Mouse (Mus musculus) bone marrow macrophage, adult 2 months (primary cell): ENCODE measurements around the gene Ppp1r10. TPM values are rescaled to one million over a fixed set of nuclear protein-coding genes. Genes with fewer than 3 reads are reported as not detected.

Experiments used
- H3K27ac ChIP-seq: 2 replicates; pipeline ENCODE4 v1.5.1; 2012; ENCODE audit warnings: low read depth, low read length; ENCODE audit not compliant: insufficient read depth
- H3K4me1 ChIP-seq: 2 replicates; pipeline ENCODE4 v1.6.1; 2012; ENCODE audit warnings: low read length; ENCODE audit not compliant: control insufficient read depth, insufficient read depth
- H3K4me3 ChIP-seq: 2 replicates; pipeline ENCODE4 v1.5.1; 2012; ENCODE audit warnings: mild to moderate bottlenecking, low read length, moderate library complexity; ENCODE audit not compliant: insufficient read depth
- CTCF ChIP-seq: IDR thresholded peaks from 2 replicates; pipeline ENCODE4 v1.5.1; 2012; ENCODE audit warnings: low read depth, mild to moderate bottlenecking, low read length, moderate library complexity
- POLR2A ChIP-seq: IDR thresholded peaks from 2 replicates; pipeline ENCODE4 v1.6.1; 2012; ENCODE audit warnings: mild to moderate bottlenecking, low read depth, low read length, borderline replicate concordance
- polyA plus RNA-seq: library from polyadenylated mRNA; stranded (reverse); fragments of >200 nt; gene quantifications from 2 replicates; pipeline ENCODE4 v1.2.4, GENCODE M21; 2012; ENCODE audit not compliant: missing spikeins, insufficient read depth, insufficient read length

The Ppp1r10 gene
- polyA plus RNA-seq, 1 experiment = 46.0 TPM

GRCm38 (mm10) chr17:35981776-35982175 lies 65.5 kb downstream of the Ppp1r10 start:
- H3K4me1 ChIP-seq = peaks cover 4% of the 10 kb centered on the region
- no peak for TF ChIP-seq CTCF
- TF ChIP-seq POLR2A = no peak
- no peak overlapping the region for H3K4me3 ChIP-seq
- H3K27ac ChIP-seq = no peak overlapping the region

Other genes with a start within 250 kb of the Ppp1r10 start
- gene Vars2, start 248.8 kb upstream of the Ppp1r10 start, polyA plus RNA-seq = 10.2 and 12.1 TPM in 2 replicates
- 12.2 and 15.8 TPM in 2 replicates for gene Gtf2h4, start 242.7 kb upstream of the Ppp1r10 start, polyA plus RNA-seq
- 0.60 and 0.63 TPM in 2 replicates for gene Ddr1, start 211.8 kb upstream of the Ppp1r10 start, polyA plus RNA-seq
- gene Ier3, start 94.8 kb upstream of the Ppp1r10 start, polyA plus RNA-seq = 40.6 and 46.7 TPM in 2 replicates
- 52.7 and 69.3 TPM in 2 replicates for gene Flot1, start 93.2 kb upstream of the Ppp1r10 start, polyA plus RNA-seq
- 481 and 519 TPM in 2 replicates for gene Tubb5, start 78.1 kb upstream of the Ppp1r10 start, polyA plus RNA-seq
- 16.1 and 17.7 TPM in 2 replicates for gene Mdc1, start 74.9 kb upstream of the Ppp1r10 start, polyA plus RNA-seq
- 31.7 and 33.1 TPM in 2 replicates for gene Nrm, start 55.1 kb upstream of the Ppp1r10 start, polyA plus RNA-seq
- 202 and 205 TPM in 2 replicates for gene Ppp1r18, start 50.8 kb upstream of the Ppp1r10 start, polyA plus RNA-seq
- gene Dhx16, start 36.6 kb upstream of the Ppp1r10 start, polyA plus RNA-seq = 57.5 and 77.6 TPM in 2 replicates
- 36.9 and 39.3 TPM in 2 replicates for gene 2310061I04Rik, start 19.0 kb upstream of the Ppp1r10 start, polyA plus RNA-seq
- gene Atat1, start 6.4 kb upstream of the Ppp1r10 start, polyA plus RNA-seq = 22.7 and 23.8 TPM in 2 replicates
- 21.0 and 29.4 TPM in 2 replicates for gene Mrps18b, start within 50 bp of the Ppp1r10 start, polyA plus RNA-seq
- 96.1 and 104 TPM in 2 replicates for gene Abcf1, start 53.3 kb downstream of the Ppp1r10 start, polyA plus RNA-seq
- gene Gnl1, start 63.4 kb downstream of the Ppp1r10 start, polyA plus RNA-seq = 27.7 and 28.1 TPM in 2 replicates
- gene Prr3, start 63.8 kb downstream of the Ppp1r10 start, polyA plus RNA-seq = 15.6 and 19.5 TPM in 2 replicates
- gene H2-T24, start 104.1 kb downstream of the Ppp1r10 start, polyA plus RNA-seq = 52.2 and 56.0 TPM in 2 replicates
- gene H2-T23, start 116.4 kb downstream of the Ppp1r10 start, polyA plus RNA-seq = 351 and 364 TPM in 2 replicates
- 89.0 and 112 TPM in 2 replicates for gene H2-T22, start 126.3 kb downstream of the Ppp1r10 start, polyA plus RNA-seq
- 0.72 TPM in 1 of 2 replicates, not detected in the other for gene Gm6034, start 126.5 kb downstream of the Ppp1r10 start, polyA plus RNA-seq
- gene Gm11127, start 141.9 kb downstream of the Ppp1r10 start, polyA plus RNA-seq = not detected in 2 replicates
- 1.1 and 1.8 TPM in 2 replicates for gene Gm19684, start 205.2 kb downstream of the Ppp1r10 start, polyA plus RNA-seq
- not detected in 2 replicates for gene Gm7030, start 213.0 kb downstream of the Ppp1r10 start, polyA plus RNA-seq